Mouse (Mus musculus) lung, postnatal 14 days (tissue): ENCODE data around the gene Calr.
"Not testable (repeated sequence)": the region's sequence is repeated elsewhere in the genome, so short reads cannot be mapped to it uniquely, and the experiment has no call there.

ENCODE experiments used
- DNase-seq: peaks from one replicate; pipeline ENCODE4 v3.0.0; 2021

The Calr gene

GRCm38 (mm10) chr8:84844397-84845070, 2.2 kb downstream of the Calr start:
- DNase-seq: no peak

GRCm38 (mm10) chr8:84841514-84841913, 5.2 kb downstream of the Calr start:
- no peak for DNase-seq

- DNase-seq: peak; percentile 90
These were observed 6.3 kb downstream of the Calr start, which contains the start of gene Rad23a for GRCm38 (mm10) chr8:84840248-84840999. Rad23a (minus strand) TSS chr8:84840665.

GRCm38 (mm10) chr8:84839875-84840247, 6.9 kb downstream of the Calr start:
- no peak for DNase-seq

- DNase-seq: no peak
These were observed 7.3 kb downstream of the Calr start for GRCm38 (mm10) chr8:84839411-84839810.

GRCm38 (mm10) chr8:84838513-84838912, 8.2 kb downstream of the Calr start:
- DNase-seq: no peak

GRCm38 (mm10) chr8:84837912-84838470, 8.7 kb downstream of the Calr start:
- no peak for DNase-seq

- DNase-seq: no peak
These were observed 9.4 kb downstream of the Calr start for GRCm38 (mm10) chr8:84837149-84837911.

- no peak for DNase-seq
These were observed 11.6 kb downstream of the Calr start for GRCm38 (mm10) chr8:84834866-84835855.

GRCm38 (mm10) chr8:84834002-84834865, 12.5 kb downstream of the Calr start:
- DNase-seq: no peak

- DNase-seq: no peak
These were observed 13.7 kb downstream of the Calr start for GRCm38 (mm10) chr8:84832759-84833742.

GRCm38 (mm10) chr8:84832034-84832717, 14.6 kb downstream of the Calr start:
- DNase-seq: peak; percentile 83

- DNase-seq: peak; percentile 22
These were observed 15.2 kb downstream of the Calr start, which contains the start of gene Gadd45gip1 for GRCm38 (mm10) chr8:84831490-84831889. Gadd45gip1 (plus strand) TSS chr8:84831522.

- not testable (repeated sequence) for DNase-seq
These were observed 20.2 kb downstream of the Calr start for GRCm38 (mm10) chr8:84826518-84826917.

GRCm38 (mm10) chr8:84825636-84826035, 21.1 kb downstream of the Calr start:
- DNase-seq: no peak

- peak; percentile 66 for DNase-seq
These were observed 23.1 kb downstream of the Calr start for GRCm38 (mm10) chr8:84823653-84824052.

- no peak for DNase-seq
These were observed 24.0 kb downstream of the Calr start, which contains the start of gene Dand5 for GRCm38 (mm10) chr8:84822723-84823122. Dand5 (minus strand) TSS chr8:84822823.

- no peak for DNase-seq
These were observed 30.6 kb downstream of the Calr start for GRCm38 (mm10) chr8:84816117-84816516.

GRCm38 (mm10) chr8:84815547-84815946, 31.2 kb downstream of the Calr start:
- DNase-seq: peak; percentile 98
